Mouse (Mus musculus) spleen, adult 2 months (tissue): ENCODE measurements around the gene Vash1.

Experiments used
- CTCF ChIP-seq: fragments of 200-500 bp; IDR thresholded peaks from 2 replicates; pipeline ENCODE4 v1.5.1; 2011; ENCODE audit warnings: mild to moderate bottlenecking, inconsistent platforms; ENCODE audit not compliant: insufficient read depth, insufficient read length, insufficient replicate concordance; ENCODE audit errors: extremely low read depth
- POLR2A ChIP-seq: fragments of 200-500 bp; IDR thresholded peaks from 2 replicates; pipeline ENCODE4 v1.6.1; 2011; ENCODE audit warnings: low read depth, low read length, inconsistent platforms

GRCm38 (mm10) chr12:86692471-86693356 is 14.2 kb downstream of the Vash1 start:
- TF ChIP-seq CTCF: no peak
- no peak for TF ChIP-seq POLR2A
